Mouse (Mus musculus) lung, adult 2 months (tissue): ENCODE data around the gene Dzip1. TPM values are rescaled to one million over a fixed set of nuclear protein-coding genes. Genes with fewer than 3 reads are reported as not detected.

Experiments used
- DNase-seq: peaks from one replicate; pipeline ENCODE4 v3.0.0; 2022
- H3K4me1 ChIP-seq: fragments of 200-500 bp; 2 replicates; pipeline ENCODE4 v1.6.1; 2011; ENCODE audit warnings: low read length; ENCODE audit not compliant: control insufficient read depth, insufficient read depth
- H3K4me3 ChIP-seq: fragments of 200-500 bp; replicated peaks from 2 replicates; pipeline ENCODE3; 2011; ENCODE audit warnings: low read depth, mild to moderate bottlenecking, control low read depth, low read length; ENCODE audit errors: extremely low read depth
- CTCF ChIP-seq: fragments of 200-500 bp; IDR thresholded peaks from 2 replicates; pipeline ENCODE4 v1.5.1; 2011; ENCODE audit warnings: mild to moderate bottlenecking, low read length, control low read depth; ENCODE audit not compliant: insufficient read depth
- POLR2A ChIP-seq: fragments of 200-500 bp; IDR thresholded peaks from 2 replicates; pipeline ENCODE4 v1.6.1; 2011; ENCODE audit warnings: low read depth, mild to moderate bottlenecking, control low read depth, low read length, borderline replicate concordance; ENCODE audit errors: extremely low read depth
- WGBS: fragments of 180-500 bp; shearing (Covaris S2); methylation state at CpG from one replicate; pipeline ENCODE4 v1.1.7; 2018; 5-methylcytosine and 5-hydroxymethylcytosine counted together
- polyA plus RNA-seq: library from polyadenylated mRNA; depleted of rRNA; stranded (reverse); fragments of >200 nt; gene quantifications from 2 replicates; pipeline ENCODE4 v1.2.3, GENCODE M21; 2012

Gene Dzip1
- polyA plus RNA-seq, 1 experiment: 8.3 TPM

- TF ChIP-seq POLR2A (no peak), CTCF (no peak)
- DNase-seq: no peak
- 67% methylated on average over 4 of the region's 4 CpGs for WGBS
- Histone ChIP-seq H3K4me1 (peaks cover 11% of the 10 kb centered on the region), H3K4me3 (no peak overlapping the region)
Observed at GRCm38 (mm10) chr14:118940796-118941495, 15.7 kb upstream of the Dzip1 start.

- DNase-seq: no peak
- peaks cover 11% of the 10 kb centered on the region for H3K4me1 ChIP-seq
- H3K4me3 ChIP-seq: peak overlapping the region; percentile 82
- TF ChIP-seq POLR2A (no peak), CTCF (no peak)
- WGBS: under 1% methylated on average over 7 of the region's 7 CpGs
Observed at GRCm38 (mm10) chr14:118938551-118938950, 13.3 kb upstream of the Dzip1 start.

GRCm38 (mm10) chr14:118937533-118938492, 12.6 kb upstream of the Dzip1 start, which contains the start of gene Dnajc3:
Gene Dnajc3 (plus strand): TSS chr14:118937976.
- TF ChIP-seq CTCF (no peak), POLR2A (peak; percentile 57; the same call in 1 of the 2 replicates)

GRCm38 (mm10) chr14:118936952-118937351, 11.7 kb upstream of the Dzip1 start:
- Histone ChIP-seq H3K4me3 (peak overlapping the region; percentile 49), H3K4me1 (peaks cover 11% of the 10 kb centered on the region)
- DNase-seq: no peak
- TF ChIP-seq POLR2A (no peak), CTCF (no peak)
- WGBS: 40% methylated on average over 4 of the region's 4 CpGs

More at GRCm38 (mm10) chr14:118937533-118938492, 12.6 kb upstream of the Dzip1 start, which contains the start of gene Dnajc3:
- Histone ChIP-seq H3K4me1 (peaks cover 11% of the 10 kb centered on the region), H3K4me3 (peak within 1 kb of the TSS; percentile 82)
- peak; percentile 97 for DNase-seq
- WGBS: under 1% methylated on average over 119 of the region's 124 CpGs

- WGBS: 78% methylated on average over 3 of the region's 3 CpGs
- peaks cover 11% of the 10 kb centered on the region for H3K4me1 ChIP-seq
- no peak overlapping the region for H3K4me3 ChIP-seq
- DNase-seq: no peak
- TF ChIP-seq CTCF (no peak), POLR2A (no peak)
Observed at GRCm38 (mm10) chr14:118936236-118936635, 11.0 kb upstream of the Dzip1 start.

GRCm38 (mm10) chr14:118934686-118935085, 9.4 kb upstream of the Dzip1 start:
- DNase-seq: no peak
- WGBS: 89% methylated on average over 9 of the region's 9 CpGs
- TF ChIP-seq POLR2A (no peak), CTCF (no peak)

GRCm38 (mm10) chr14:118932956-118933355, 7.7 kb upstream of the Dzip1 start:
- no peak overlapping the region for H3K4me3 ChIP-seq
- DNase-seq: no peak
- TF ChIP-seq POLR2A (no peak), CTCF (no peak)
- peaks cover 8% of the 10 kb centered on the region; the same call in 1 of the 2 replicates for H3K4me1 ChIP-seq
- WGBS: 51% methylated on average over 8 of the region's 8 CpGs

More at GRCm38 (mm10) chr14:118934686-118935085, 9.4 kb upstream of the Dzip1 start:
- Histone ChIP-seq H3K4me1 (peaks cover 8% of the 10 kb centered on the region), H3K4me3 (no peak overlapping the region)

- no peak for TF ChIP-seq CTCF
- no peak for TF ChIP-seq POLR2A
- WGBS: 96% methylated on average over 2 of the region's 2 CpGs
- DNase-seq: no peak
- peaks cover 5% of the 10 kb centered on the region; the same call in 1 of the 2 replicates for H3K4me1 ChIP-seq
- H3K4me3 ChIP-seq: no peak overlapping the region
Observed at GRCm38 (mm10) chr14:118931181-118931580, 5.9 kb upstream of the Dzip1 start.

- 56% methylated on average over 2 of the region's 2 CpGs for WGBS
- DNase-seq: no peak
- peaks cover 5% of the 10 kb centered on the region; the same call in 1 of the 2 replicates for H3K4me1 ChIP-seq
- TF ChIP-seq CTCF (no peak), POLR2A (no peak)
- no peak overlapping the region for H3K4me3 ChIP-seq
Observed at GRCm38 (mm10) chr14:118930777-118931176, 5.5 kb upstream of the Dzip1 start.

- H3K4me3 ChIP-seq: no peak overlapping the region
- DNase-seq: no peak
- peaks cover 5% of the 10 kb centered on the region for H3K4me1 ChIP-seq
- WGBS: 47% methylated on average over 2 of the region's 2 CpGs
- no peak for TF ChIP-seq CTCF
- TF ChIP-seq POLR2A: no peak
Observed at GRCm38 (mm10) chr14:118929779-118930178, 4.5 kb upstream of the Dzip1 start.
